Mouse (Mus musculus) frontal cortex, postnatal 14 days (tissue): Measurements from ENCODE around the gene St8sia1.

Experiments
- DNase-seq, 2 experiments: peaks; one replicate each; pipeline ENCODE4 v3.0.0; 2022; ENCODE audit warnings: low spot score in 2 of 2

The St8sia1 gene

DNA sequence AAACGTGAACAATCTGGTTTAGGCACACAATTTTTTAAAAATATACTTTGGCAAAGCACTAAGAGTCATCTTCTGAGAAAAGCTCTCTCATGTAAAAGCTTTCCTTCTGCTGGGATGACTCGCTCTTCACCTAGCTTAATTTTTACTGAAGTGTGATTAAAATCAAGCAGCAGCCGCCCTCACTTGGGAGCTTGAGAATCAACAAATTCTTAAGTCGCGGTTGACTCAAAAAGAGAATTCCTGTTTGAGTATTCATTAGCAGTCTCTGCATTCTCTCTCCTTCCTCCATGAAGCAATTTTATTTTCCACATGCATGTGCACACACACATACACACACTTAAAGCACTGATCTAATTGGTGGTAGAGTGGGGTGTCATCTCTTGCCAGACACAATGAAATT is 138.8 kb downstream of the St8sia1 start:
- DNase-seq, result no peak

DNA sequence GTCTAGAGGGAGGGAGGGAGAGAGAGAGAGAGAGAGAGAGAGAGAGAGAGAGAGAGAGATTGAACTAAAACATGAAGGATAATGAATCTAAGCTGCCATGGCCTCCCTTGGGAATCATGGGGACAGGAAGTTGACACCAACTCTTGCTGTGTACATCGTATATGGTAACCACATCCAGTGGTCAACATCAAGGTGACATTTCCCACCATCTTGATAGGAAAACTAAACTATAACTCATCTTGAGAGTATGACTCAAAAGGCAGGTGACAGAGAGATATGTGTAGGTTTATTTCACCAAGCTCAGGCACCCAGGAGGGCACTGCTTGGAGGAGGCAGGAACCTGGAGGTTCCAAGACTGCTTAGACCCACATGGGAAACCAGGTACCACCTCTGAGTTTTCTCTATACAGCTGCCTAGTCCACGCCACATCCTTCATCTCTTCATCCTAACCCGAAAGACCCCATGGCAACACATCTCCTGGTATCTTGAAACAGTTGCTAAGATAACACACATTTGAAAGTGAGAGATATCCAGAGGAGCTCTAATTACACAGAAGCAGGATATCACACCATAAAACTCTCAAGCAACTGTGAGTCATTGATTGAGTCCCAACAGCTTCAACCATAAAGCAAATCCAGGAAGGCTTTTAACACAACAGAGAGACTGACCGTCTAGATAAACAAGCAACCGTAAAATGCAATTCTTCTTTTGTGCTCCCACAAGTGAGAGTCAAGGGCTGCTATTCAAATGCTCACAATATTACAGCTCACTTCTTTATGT is 141.1 kb downstream of the St8sia1 start:
- DNase-seq, result no peak

DNA sequence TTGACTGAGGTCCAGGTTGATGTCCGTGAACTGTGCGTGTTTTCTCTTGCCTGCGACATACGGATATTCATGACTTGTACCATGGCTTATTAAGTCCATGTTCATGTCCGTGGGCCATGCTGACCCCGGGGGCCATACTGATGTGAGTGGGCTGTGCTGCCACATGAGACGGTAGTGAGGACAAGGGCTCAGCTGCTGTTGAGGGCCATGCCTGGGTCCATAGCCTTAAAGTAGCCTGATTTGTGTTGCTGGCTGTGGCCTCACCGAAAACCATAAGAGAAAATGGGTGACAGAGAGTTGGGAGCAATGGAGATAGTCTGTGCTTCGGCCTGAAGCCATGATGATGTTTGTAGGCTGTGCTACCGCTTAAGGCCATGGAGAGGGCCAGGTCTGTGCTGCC is 145.9 kb downstream of the St8sia1 start:
- no peak for DNase-seq

DNA sequence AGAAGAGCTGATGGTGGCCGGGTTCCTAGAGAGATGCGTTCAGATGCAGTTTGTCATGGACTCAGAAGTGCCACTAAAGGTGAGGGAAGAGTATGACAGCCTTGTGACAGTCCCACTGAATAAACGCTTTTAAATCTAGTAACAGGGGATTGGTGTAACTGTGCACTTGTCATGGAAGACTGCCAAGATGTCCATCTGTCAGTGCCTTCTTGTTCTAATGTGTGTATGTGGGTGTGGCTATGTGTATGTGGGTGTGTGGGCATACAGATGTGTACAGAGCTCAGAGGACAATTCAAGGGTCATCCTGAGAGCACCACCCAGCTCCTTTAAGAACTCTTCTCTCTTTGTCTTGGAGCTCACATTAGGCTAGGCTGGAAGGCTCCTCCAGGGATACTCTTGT is 148.7 kb downstream of the St8sia1 start:
- no peak for DNase-seq

DNA sequence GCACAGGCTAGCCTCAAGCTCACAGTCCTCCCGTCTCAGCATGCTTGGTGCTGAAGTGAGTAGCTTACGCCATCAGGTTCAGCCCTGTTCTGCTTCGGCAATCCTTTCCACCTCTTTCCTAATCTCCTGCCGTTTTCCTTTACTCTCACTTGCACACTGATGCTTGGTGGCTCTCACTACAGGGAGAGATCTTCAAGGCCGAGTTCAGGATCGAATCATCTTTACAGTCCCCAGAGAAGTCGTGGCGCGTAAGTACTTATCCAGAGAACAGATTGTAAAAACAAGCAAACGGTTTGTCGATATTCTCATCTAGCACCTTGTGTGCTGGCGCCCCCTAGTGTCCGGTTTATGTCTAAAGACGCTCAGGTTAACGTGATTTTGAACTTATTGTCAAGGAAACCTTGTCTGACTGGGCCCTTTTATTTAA is 149.7 kb downstream of the St8sia1 start:
- peak; percentile 64 to 86 for DNase-seq

DNA sequence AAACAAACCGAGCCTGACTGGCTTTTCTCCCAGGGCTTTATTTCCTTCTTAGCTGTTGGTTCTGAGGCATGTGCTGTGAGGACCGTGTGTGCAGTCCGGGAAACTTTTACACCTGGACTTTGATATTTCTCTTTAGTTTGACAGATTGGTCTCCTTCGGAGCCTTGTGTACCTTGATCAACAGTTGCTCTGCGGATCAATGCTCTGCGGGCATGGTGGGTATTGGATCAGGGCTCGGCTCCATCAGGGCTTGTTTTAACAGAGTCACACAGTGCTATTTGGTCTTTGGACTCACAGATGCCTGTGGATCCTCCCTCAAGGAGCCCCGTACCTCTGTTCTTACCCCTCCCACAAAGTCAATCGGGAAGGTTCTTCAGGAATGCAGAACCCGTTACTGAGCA is 150.2 kb downstream of the St8sia1 start:
- DNase-seq, result no peak

DNA sequence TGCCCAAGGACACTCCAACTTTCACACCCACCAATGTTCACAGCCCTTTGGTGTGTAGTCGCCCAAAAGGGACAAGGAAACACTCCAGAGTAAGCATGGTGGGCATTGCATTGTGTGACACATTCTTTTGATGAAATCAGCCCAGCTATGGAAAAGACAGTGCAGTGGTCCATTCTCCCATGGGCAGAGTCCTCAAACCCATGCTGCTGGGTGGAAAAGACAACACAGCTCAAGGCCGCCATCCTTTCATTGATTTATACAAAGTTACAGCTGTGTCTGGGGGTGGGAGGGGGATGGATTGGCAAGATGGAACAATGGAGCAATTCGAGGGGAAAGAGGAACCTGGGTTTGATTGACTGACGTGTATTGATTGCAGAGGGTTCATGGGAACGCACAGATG is 151.3 kb downstream of the St8sia1 start:
- DNase-seq, result no peak

DNA sequence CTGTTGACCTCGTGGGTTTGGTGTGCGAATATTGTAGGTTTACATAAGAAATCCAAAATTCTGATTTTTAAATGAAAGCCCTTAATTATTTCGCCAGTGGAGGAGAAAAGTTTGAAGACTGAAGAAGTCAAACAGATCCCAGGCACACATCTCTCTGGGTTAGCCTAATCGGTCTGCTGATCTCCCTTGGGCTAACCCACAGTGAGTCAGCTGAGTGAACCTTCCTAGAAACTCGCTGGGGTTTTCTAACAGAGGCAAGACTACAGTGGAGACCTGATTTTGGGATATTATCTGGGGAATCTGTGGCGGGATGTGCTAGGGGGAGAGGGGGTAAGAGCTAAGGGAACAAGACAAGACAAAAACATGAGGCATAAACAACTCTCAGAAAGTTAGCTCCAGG is 154.0 kb downstream of the St8sia1 start:
- no peak for DNase-seq

DNA sequence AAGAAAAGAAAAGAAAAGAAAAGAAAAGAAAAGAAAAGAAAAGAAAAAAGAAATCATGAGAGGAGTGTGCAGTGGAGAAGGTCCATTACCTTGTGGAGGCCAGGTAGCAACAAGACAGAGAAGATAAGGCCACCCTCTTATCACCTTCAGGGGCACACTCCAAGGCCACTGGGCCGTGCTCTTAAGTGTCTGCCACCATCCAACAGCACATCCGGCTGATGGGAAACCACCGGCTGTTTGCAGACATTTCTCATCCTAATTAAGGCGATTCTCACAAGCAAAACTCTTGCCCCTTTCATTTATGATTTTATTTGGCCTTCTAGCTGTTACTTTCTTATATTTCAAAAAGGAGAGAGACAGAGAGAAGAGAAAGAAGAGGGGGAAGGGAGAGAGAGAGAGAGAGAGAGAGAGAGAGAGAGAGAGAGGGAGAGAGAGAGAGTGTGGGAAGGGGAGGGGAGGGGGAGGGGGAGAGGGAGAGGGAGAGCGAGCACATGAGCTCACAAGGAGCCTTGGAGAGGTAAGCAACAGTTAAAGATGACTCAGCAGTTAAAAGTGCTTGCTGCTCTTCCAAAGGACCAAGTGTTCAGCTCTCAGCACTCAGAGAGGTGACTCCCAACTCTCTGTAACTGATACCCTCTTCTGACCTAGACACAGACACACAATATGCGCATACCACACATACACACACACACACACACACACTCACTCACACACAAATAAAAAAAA is 154.7 kb downstream of the St8sia1 start:
- DNase-seq, result no peak

DNA sequence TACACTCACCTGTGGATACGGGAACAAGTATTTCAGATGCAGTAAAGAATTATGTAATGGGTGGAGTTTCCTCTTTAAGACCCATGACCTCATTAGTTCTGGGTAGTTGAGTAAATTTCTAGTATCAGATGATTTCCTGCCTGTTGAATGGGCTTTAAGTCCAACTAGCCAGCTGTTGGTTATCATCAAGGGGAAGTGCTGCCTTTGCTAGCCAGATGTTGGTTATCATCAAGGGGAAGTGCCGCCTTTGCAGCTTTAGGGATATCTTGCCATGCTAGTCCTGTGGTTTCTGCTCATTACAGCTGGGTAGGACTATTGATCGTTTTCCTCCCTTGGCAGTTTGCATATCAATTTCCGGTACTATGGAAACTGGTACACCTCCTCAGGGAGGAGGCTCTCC is 157.9 kb downstream of the St8sia1 start:
- no peak for DNase-seq

DNA sequence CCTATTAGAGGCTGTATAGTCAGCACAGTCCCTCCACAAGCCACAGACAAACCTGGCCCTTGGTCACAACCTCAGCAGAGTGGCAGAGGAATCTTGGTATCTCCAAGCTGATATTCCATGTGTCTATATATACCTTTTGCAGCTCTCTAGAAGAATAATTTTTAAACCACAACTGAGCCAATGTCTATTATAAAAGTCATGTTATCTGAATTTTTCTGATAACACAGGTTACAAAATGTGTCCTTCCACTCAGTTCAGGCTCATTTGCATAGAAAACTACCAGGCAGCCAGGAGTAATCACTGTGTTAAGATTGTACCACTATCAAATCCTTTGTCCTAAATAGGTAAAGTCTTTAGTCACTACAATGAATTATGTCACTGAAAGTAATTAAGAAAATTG is 159.8 kb downstream of the St8sia1 start, which contains the start of gene Sult6b2:
TSS of gene Sult6b2 (minus strand) at position 101 of the 400 bp plus-strand sequence.
- no peak for DNase-seq

DNA sequence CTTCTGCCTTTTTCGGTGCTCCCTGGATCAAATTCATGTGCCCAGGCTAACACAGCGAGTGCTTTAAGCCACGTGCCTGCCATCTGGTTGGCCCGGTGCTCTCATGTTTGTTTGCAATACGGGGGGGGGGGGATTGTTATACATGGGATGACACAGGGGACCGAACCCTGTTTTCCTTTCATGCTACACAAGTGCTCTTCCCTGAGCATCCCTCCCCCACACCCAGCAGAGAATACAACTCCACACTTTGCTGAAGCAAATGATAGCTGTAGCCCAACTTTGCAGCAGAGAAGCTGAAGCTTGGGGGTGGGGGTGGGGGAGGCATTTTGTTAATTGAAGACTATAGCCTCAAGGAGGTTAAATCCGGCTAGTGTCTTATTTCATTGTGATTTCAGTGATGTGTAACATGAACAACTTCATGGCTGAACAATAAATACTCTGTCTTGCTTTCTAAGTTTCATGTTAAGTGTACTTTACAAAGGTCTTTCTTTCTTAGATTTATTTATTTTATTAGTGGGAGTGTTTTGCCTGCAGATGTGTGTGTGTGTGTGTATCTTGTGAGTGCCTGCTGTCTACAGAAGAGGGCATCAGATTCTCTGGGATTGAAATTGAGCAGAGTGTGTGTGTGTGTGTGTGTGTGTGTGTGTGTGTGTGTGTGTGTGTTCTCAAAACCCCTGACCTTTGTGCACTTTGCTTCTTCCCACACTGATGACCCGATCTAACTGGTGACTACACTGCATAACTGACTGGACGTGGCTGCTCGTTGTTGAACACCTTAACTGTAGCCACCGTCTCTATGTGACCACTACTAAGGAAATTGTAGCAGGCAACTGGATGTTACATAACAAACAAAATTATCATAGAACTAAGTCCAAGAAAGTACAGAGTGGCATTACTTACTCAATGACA is 161.4 kb downstream of the St8sia1 start:
- DNase-seq, result no peak

DNA sequence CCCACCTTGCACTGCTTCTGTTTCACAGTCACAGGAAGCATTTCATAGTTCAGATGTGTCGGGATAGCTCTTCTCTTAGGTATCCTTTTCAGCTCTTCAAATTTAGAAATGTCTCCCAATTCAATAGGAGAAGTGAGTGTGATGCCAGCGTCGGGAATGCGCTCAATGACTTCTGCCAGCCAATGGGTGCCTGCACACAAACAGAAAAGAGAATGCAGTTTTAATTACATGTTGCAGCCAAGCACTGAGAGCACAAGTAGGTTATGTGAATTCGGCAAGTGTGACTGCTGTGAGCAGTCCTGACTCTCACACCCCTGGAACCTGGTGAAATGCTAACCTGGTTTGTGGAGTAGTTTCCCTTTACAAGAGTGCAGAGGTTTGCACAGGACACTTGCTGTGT is 162.6 kb downstream of the St8sia1 start:
- DNase-seq, result no peak

DNA sequence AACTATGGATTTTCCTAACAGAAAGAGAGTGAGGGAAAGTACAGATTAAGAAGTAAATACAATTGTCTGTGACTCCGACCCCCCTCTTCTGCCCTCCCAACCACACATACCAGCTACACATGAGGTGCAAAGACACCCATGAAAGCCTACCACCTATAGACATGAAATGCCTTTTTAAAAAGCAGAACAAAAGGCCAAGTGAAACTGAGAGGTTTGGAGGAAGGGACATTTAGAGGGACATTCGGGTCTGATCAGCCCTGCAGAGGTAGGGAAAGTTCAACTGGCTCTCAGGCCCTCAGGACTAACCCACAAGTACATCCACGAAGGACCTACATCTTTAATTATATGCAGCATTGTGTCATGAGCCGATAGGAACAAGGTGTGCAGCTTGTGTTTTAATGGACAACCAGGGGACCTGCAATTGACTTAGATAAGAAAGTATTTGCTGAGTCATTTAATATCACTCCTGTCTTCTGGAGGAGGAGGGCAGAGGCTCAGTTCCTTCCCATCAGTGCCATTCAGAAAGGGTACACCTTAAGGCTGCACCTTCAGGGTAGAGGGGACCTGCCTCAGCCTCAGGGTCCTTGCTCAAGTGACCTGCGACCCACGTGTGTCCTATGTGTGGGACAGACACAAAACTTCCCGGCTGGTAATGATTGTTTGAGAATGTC is 164.4 kb downstream of the St8sia1 start:
- no peak for DNase-seq

DNA sequence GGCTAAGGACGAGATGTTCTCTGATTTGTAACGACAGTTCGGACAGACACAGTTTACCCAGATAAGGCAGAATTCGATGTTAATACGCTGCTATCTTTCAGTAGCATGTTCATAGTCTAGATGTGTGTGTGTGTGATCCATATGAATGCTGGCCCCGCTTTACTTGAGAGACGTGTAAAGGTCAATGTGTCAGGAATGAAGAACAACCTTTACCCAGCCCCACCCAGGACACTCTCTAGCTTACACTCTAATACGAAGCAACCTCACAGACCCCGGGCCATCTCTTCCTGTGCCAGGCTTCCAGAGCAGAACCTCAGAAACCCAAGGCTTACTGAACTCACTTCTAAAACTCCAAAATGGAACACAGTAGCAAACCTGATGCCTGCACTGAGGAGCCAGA is 165.4 kb downstream of the St8sia1 start:
- DNase-seq, result no peak

DNA sequence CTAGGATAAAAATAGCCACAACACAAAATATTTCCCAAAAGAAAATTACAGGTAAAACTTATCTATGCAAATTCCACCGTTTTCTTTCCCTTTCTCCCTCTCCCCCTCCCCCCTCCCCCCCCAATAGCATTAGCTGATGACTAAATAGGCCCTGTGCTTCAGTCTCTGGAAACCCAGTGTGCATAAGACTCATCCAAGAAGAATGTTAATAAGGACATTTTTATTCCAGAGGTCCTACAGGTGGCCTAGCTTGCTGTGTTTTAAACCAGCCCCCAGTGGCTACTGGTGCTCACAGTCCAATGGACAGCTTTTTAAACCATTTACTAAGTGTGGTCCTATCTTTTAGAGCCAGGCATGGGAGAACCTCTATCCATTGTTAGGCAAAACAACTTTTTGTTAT is 166.3 kb downstream of the St8sia1 start:
- no peak for DNase-seq

DNA sequence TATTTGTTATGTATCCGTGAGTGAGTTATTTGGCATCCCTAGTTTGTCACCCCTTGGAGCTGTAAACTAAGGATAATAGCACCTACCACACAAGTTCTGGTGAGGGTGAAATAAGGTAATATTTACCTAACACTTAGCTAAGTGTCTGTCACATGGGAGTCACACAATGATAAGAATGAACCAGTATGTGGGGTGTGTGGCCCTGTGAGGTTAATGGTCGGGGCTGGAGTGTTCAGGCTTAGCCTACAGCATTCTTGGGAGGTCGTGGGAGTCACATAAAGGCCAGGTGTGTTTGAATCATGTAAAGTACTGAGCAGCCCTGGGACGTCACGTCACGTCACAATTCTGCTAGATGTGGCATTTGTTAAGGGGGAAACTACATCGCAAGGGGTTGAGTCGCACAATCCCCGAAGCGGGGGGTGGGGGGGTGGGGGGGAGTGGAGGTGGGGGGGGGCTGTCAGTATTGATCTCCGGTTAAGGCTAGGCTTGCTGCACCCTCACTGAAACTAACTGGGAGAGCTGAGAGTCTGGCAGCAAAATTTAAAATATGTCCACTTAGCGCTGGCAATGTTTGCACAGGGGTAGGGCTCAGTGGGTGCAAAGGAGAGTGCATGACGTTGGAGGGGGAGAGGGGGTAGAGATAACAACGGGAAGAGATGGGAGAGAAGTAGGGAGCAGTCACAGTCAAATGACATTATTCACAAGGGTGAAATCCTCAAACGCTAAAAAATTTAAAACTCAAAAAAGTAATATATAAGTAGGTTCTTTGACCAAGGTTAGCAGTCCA is 168.4 kb downstream of the St8sia1 start:
- no peak for DNase-seq

DNA sequence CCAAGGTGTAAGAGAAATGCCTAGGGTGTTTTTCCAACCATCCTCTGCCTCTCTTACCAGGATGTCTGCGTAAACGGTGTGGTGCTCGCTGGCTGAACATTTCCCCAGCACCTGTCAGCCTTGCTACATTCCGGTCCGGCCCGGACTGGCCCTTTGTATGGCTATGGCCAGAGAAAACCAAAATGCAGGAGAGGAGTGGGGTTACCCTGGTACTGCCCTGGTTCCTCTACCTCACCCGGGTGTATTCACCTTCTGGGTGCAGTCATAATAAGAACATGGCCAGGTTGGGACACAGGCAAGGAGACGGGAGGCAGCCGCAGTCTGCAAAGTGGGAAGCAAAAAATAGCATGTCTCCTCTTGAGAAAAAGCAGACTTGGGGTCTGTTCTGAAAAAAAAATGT is 169.2 kb downstream of the St8sia1 start:
- no peak for DNase-seq

DNA sequence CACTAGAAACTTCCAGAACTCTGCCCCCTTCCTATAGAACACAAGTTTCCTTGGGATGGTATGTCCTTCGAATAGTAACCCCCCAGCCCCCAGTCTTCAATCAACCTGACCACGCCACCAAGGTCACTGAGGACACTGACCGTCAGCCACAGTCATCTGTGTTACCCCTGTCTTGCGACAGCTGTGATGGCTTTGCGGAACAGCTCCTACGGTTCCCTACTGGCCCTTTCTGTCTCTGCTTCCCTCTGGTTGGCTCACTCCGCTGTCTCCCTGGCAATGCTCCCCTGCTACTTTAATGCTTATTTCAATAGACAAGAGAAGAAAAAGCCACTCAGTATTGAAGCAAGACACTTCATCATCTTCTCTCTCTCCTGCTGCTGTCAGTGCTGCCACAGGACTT is 170.8 kb downstream of the St8sia1 start:
- no peak for DNase-seq

DNA sequence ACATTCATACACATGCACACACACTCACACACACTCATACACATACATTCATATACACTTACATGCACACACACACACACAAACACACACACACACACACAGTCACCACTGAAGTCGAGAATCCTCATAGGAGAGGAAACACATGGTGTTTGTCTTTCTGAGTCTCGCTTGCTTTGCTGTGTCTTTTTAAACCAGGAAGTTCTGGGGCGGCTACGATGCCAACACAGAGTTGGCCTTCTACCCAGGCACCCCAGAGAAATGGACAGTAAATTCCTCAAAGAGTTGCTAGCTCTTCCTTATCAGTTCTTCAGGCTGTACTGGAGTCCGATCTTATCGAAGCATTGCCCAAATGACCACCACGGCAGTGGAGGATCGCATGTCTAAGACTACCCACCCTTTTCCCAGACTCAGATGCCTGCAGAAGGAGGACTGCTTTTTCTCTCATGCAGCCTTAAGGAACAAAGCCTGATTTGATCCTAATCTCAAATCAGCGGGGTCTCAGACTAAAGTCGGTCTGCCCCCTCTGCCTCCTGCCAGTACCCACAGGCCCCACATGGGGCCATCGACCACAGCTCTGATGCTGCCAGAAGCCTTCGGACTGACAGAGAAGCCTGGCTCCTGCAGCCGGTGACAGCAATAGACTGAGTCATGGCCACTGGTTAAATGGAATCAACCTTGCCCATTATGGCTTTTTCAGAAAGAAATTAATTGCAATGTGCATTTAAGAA is 171.8 kb downstream of the St8sia1 start:
- DNase-seq, result no peak
